Mouse (Mus musculus): ENCODE measurements around the gene Map2k5. TPM values are rescaled to one million over a fixed set of nuclear protein-coding genes. Genes with fewer than 3 reads are reported as not detected.

Map2k5 gene
- polyA plus RNA-seq, 1 experiment: 15.3 TPM

GRCm38 (mm10) chr9:63139661-63140060, 238.0 kb downstream of the Map2k5 start:
- Histone ChIP-seq H3K27me3 (ENCODE audit: control insufficient read depth, insufficient read depth, insufficient read length) (peaks cover 92% of the 10 kb centered on the region), H3K4me3 (ENCODE audit: insufficient read depth, poor library complexity, severe bottlenecking) (no peak overlapping the region), H3K36me3 (ENCODE audit: control insufficient read depth, insufficient read depth) (no peaks in the 10 kb centered on the region), H3K79me3 (ENCODE audit: low read depth) (no peaks in the 10 kb centered on the region), H3K79me2 (ENCODE audit: control insufficient read depth, insufficient read depth) (no peaks in the 10 kb centered on the region), H3ac (ENCODE audit: control insufficient read depth, insufficient read length, low read depth) (no peak overlapping the region)
- no peak for TF ChIP-seq FOSL1 (IDR thresholded peaks at IDR 0.05; ENCODE audit: insufficient read depth, low read length, poor library complexity, severe bottlenecking)
- TF ChIP-seq MYOD1 (IDR thresholded peaks at IDR 0.05; ENCODE audit: control insufficient read depth, insufficient read length, low read depth): no peak
- TF ChIP-seq MAX (IDR thresholded peaks at IDR 0.05): no peak
- TF ChIP-seq CEBPB (IDR thresholded peaks at IDR 0.05; ENCODE audit: low read depth): no peak
- TF ChIP-seq MYOG (IDR thresholded peaks at IDR 0.05; ENCODE audit: control insufficient read depth, extremely low read depth, insufficient read length): no peak
- TF ChIP-seq CTCF (IDR thresholded peaks at IDR 0.05; ENCODE audit: control insufficient read depth, insufficient read depth, insufficient read length): no peak
- TF ChIP-seq USF1 (IDR thresholded peaks at IDR 0.05; ENCODE audit: low read depth): no peak

GRCm38 (mm10) chr9:63138481-63138967, 239.2 kb downstream of the Map2k5 start:
- Histone ChIP-seq H3K4me3 (ENCODE audit: insufficient read depth, poor library complexity, severe bottlenecking) (no peak overlapping the region), H3K79me2 (ENCODE audit: control insufficient read depth, insufficient read depth) (no peaks in the 10 kb centered on the region), H3K79me3 (ENCODE audit: low read depth) (no peaks in the 10 kb centered on the region), H3K36me3 (ENCODE audit: control insufficient read depth, insufficient read depth) (no peaks in the 10 kb centered on the region), H3K27me3 (ENCODE audit: control insufficient read depth, insufficient read depth, insufficient read length) (peaks cover 83% of the 10 kb centered on the region), H3ac (ENCODE audit: control insufficient read depth, insufficient read length, low read depth) (no peak overlapping the region)
- no peak for TF ChIP-seq CEBPB (IDR thresholded peaks at IDR 0.05; ENCODE audit: low read depth)
- TF ChIP-seq MYOD1 (IDR thresholded peaks at IDR 0.05; ENCODE audit: control insufficient read depth, insufficient read length, low read depth): no peak
- TF ChIP-seq MAX (IDR thresholded peaks at IDR 0.05): no peak
- TF ChIP-seq FOSL1 (IDR thresholded peaks at IDR 0.05; ENCODE audit: insufficient read depth, low read length, poor library complexity, severe bottlenecking): no peak
- no peak for TF ChIP-seq MYOG (IDR thresholded peaks at IDR 0.05; ENCODE audit: control insufficient read depth, extremely low read depth, insufficient read length)
- no peak for TF ChIP-seq USF1 (IDR thresholded peaks at IDR 0.05; ENCODE audit: low read depth)
- no peak for TF ChIP-seq CTCF (IDR thresholded peaks at IDR 0.05; ENCODE audit: control insufficient read depth, insufficient read depth, insufficient read length)

DNA sequence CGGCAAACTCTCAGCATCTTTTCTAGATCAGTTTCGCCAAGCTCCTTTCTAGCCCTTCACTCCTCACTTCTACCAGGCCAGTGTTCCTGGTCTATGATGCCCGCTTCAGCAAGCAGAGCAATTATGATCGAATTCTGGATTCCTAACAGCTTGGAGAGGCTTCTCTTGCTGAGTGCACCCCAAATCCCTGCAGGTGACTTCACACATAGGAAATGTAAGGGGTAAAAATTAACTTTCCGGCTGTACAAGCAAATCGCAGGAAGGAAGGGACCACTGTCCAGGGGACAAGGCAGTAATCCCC, 240.1 kb downstream of the Map2k5 start:
- H3ac ChIP-seq (ENCODE audit: control insufficient read depth, insufficient read length, low read depth): no peak overlapping the region
- TF ChIP-seq MAX (IDR thresholded peaks at IDR 0.05) (no peak), USF1 (IDR thresholded peaks at IDR 0.05; ENCODE audit: low read depth) (no peak), MYOG (IDR thresholded peaks at IDR 0.05; ENCODE audit: control insufficient read depth, extremely low read depth, insufficient read length) (no peak), FOSL1 (IDR thresholded peaks at IDR 0.05; ENCODE audit: insufficient read depth, low read length, poor library complexity, severe bottlenecking) (no peak), CTCF (IDR thresholded peaks at IDR 0.05; ENCODE audit: control insufficient read depth, insufficient read depth, insufficient read length) (no peak), MYOD1 (IDR thresholded peaks at IDR 0.05; ENCODE audit: control insufficient read depth, insufficient read length, low read depth) (no peak), CEBPB (IDR thresholded peaks at IDR 0.05; ENCODE audit: low read depth) (no peak)

GRCm38 (mm10) chr9:63136756-63137614, 240.7 kb downstream of the Map2k5 start:
- TF ChIP-seq CTCF (IDR thresholded peaks at IDR 0.05; ENCODE audit: control insufficient read depth, insufficient read depth, insufficient read length): no peak
- TF ChIP-seq FOSL1 (IDR thresholded peaks at IDR 0.05; ENCODE audit: insufficient read depth, low read length, poor library complexity, severe bottlenecking): no peak
- H3K27me3 ChIP-seq (ENCODE audit: control insufficient read depth, insufficient read depth, insufficient read length): peaks cover 67% of the 10 kb centered on the region
- H3K79me3 ChIP-seq (ENCODE audit: low read depth): no peaks in the 10 kb centered on the region
- H3K4me3 ChIP-seq (ENCODE audit: insufficient read depth, poor library complexity, severe bottlenecking): no peak overlapping the region
- H3K36me3 ChIP-seq (ENCODE audit: control insufficient read depth, insufficient read depth): no peaks in the 10 kb centered on the region
- no peak overlapping the region for H3ac ChIP-seq (ENCODE audit: control insufficient read depth, insufficient read length, low read depth)
- H3K79me2 ChIP-seq (ENCODE audit: control insufficient read depth, insufficient read depth): no peaks in the 10 kb centered on the region

More for the DNA sequence above, 240.1 kb downstream of the Map2k5 start:
- Histone ChIP-seq H3K79me2 (ENCODE audit: control insufficient read depth, insufficient read depth) (no peaks in the 10 kb centered on the region), H3K79me3 (ENCODE audit: low read depth) (no peaks in the 10 kb centered on the region), H3K36me3 (ENCODE audit: control insufficient read depth, insufficient read depth) (no peaks in the 10 kb centered on the region), H3K4me3 (ENCODE audit: insufficient read depth, poor library complexity, severe bottlenecking) (no peak overlapping the region), H3K27me3 (ENCODE audit: control insufficient read depth, insufficient read depth, insufficient read length) (peaks cover 73% of the 10 kb centered on the region)

DNA sequence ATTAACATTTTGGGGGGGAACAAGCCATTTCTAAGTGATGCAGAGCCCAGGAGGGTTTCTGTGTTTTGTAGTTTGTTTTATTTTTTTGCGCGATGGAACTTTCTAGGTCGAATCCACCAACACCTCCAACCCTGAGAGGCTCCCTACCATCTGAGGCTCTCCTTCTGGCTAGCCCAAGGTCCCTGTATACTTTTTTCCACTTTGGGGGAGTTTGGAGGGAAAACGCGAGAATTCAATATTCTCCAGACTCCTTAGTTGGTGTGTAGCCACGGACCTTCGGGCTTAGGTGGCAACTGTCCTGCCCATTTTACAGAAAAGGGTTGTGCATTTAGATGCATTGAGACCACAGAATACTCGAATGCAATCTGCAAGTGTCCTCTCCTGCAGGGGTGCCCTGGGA, 241.5 kb downstream of the Map2k5 start:
- TF ChIP-seq FOSL1 (IDR thresholded peaks at IDR 0.05; ENCODE audit: insufficient read depth, low read length, poor library complexity, severe bottlenecking) (no peak), MYOG (IDR thresholded peaks at IDR 0.05; ENCODE audit: control insufficient read depth, extremely low read depth, insufficient read length) (no peak), CTCF (IDR thresholded peaks at IDR 0.05; ENCODE audit: control insufficient read depth, insufficient read depth, insufficient read length) (no peak), CEBPB (IDR thresholded peaks at IDR 0.05; ENCODE audit: low read depth) (no peak), MAX (IDR thresholded peaks at IDR 0.05) (no peak), MYOD1 (IDR thresholded peaks at IDR 0.05; ENCODE audit: control insufficient read depth, insufficient read length, low read depth) (no peak), USF1 (IDR thresholded peaks at IDR 0.05; ENCODE audit: low read depth) (no peak)
- Histone ChIP-seq H3K27me3 (ENCODE audit: control insufficient read depth, insufficient read depth, insufficient read length) (peaks cover 60% of the 10 kb centered on the region), H3ac (ENCODE audit: control insufficient read depth, insufficient read length, low read depth) (no peak overlapping the region), H3K79me2 (ENCODE audit: control insufficient read depth, insufficient read depth) (no peaks in the 10 kb centered on the region), H3K79me3 (ENCODE audit: low read depth) (no peaks in the 10 kb centered on the region), H3K4me3 (ENCODE audit: insufficient read depth, poor library complexity, severe bottlenecking) (no peak overlapping the region), H3K36me3 (ENCODE audit: control insufficient read depth, insufficient read depth) (no peaks in the 10 kb centered on the region)
